Mouse (Mus musculus) neural tube, embryonic 11.5 days (tissue): ENCODE results near the gene Kcnd2. TPM values are rescaled to one million over a fixed set of nuclear protein-coding genes. Genes with fewer than 3 reads are reported as not detected.

Experiments used
- ATAC-seq: fragments of 200-750 bp; cut with Nextera tagmentation; 2 replicates; pipeline ENCODE4 v1.8.0; 2017; ENCODE audit warnings: moderate number of reproducible peaks, mild to moderate bottlenecking, moderate TSS enrichment, moderate library complexity; ENCODE audit not compliant: insufficient read depth, low FRiP score, low TSS enrichment
- DNase-seq: peaks from one replicate; pipeline ENCODE4 v3.0.0-alpha.2; 2015; ENCODE audit warnings: low spot score
- H3K27ac ChIP-seq: fragments of 300-500 bp; sonication (generic); 2 replicates; pipeline ENCODE4 v1.5.1; 2014; ENCODE audit warnings: low read depth, mild to moderate bottlenecking, low read length
- H3K27me3 ChIP-seq: fragments of 300-500 bp; sonication (generic); 2 replicates; pipeline ENCODE4 v1.6.1; 2014; ENCODE audit warnings: mild to moderate bottlenecking, low read length, mixed read lengths; ENCODE audit not compliant: control insufficient read depth, insufficient read depth
- H3K36me3 ChIP-seq: fragments of 300-500 bp; sonication (generic); 2 replicates; pipeline ENCODE4 v1.6.1; 2014; ENCODE audit warnings: mild to moderate bottlenecking, low read length, moderate library complexity, mixed read lengths; ENCODE audit not compliant: control insufficient read depth, insufficient read depth
- H3K4me1 ChIP-seq: fragments of 300-500 bp; sonication (generic); 2 replicates; pipeline ENCODE4 v1.6.1; 2014; ENCODE audit warnings: low read length, mixed read lengths; ENCODE audit not compliant: control insufficient read depth, insufficient read depth
- H3K4me2 ChIP-seq: fragments of 300-500 bp; sonication (generic); 2 replicates; pipeline ENCODE4 v1.6.1; 2014; ENCODE audit warnings: low read depth, mild to moderate bottlenecking, moderate library complexity
- H3K4me3 ChIP-seq: fragments of 300-500 bp; sonication (generic); 2 replicates; pipeline ENCODE4 v1.5.1; 2014; ENCODE audit warnings: low read depth, low read length
- H3K9ac ChIP-seq: fragments of 300-500 bp; sonication (generic); 2 replicates; pipeline ENCODE4 v1.6.1; 2014; ENCODE audit warnings: mild to moderate bottlenecking, low read length
- H3K9me3 ChIP-seq: fragments of 300-500 bp; sonication (generic); 2 replicates; pipeline ENCODE4 v1.6.1; 2016; ENCODE audit warnings: low read length; ENCODE audit not compliant: control insufficient read depth
- WGBS: fragments of 180-500 bp; shearing (Covaris S2); extraction: QIAGEN DNeasy Blood & Tissue Kit; methylation state at CpG from one replicate; pipeline ENCODE4 v1.1.7; 2014; 5-methylcytosine and 5-hydroxymethylcytosine counted together
- polyA plus RNA-seq: library from polyadenylated mRNA; unstranded; fragments of >200 nt; fragmentation: Nextera tagmentation; extraction: Ambion mirVana; gene quantifications from 2 replicates; pipeline ENCODE4 v1.2.1, GENCODE M21; 2014

Gene Kcnd2
- polyA plus RNA-seq, 1 experiment from 2014 or later = 2.2 TPM

DNA sequence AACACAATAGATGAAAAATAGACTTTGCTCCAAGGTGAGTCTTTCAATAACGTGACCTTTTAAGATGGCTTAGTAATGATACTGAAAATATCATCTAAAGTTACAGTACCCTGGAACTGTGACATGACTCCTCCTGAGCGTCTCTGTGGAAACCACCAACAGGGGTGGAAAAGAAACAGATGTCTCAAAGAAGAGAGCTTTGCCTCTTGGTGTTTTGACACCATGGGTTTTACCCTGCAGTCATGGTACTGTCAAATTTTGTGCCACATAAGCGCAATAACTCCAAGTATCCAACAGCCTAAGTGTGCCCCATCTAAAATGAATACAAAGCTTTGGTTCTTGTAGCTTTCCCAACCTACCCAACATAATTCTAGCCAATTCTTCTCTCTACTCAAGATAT, 374.9 kb downstream of the Kcnd2 start:
- H3K36me3 ChIP-seq = no peaks in the 10 kb centered on the region
- H3K27me3 ChIP-seq = no peaks in the 10 kb centered on the region
- H3K9me3 ChIP-seq = no peaks in the 10 kb centered on the region
- no peak overlapping the region for H3K27ac ChIP-seq
- H3K9ac ChIP-seq = no peak overlapping the region
- H3K4me1 ChIP-seq = no peaks in the 10 kb centered on the region
- WGBS = 82% methylated on average over 3 of the region's 3 CpGs
- DNase-seq (no peak), ATAC-seq (no peak)
- H3K4me3 ChIP-seq = no peak overlapping the region
- no peak overlapping the region for H3K4me2 ChIP-seq

DNA sequence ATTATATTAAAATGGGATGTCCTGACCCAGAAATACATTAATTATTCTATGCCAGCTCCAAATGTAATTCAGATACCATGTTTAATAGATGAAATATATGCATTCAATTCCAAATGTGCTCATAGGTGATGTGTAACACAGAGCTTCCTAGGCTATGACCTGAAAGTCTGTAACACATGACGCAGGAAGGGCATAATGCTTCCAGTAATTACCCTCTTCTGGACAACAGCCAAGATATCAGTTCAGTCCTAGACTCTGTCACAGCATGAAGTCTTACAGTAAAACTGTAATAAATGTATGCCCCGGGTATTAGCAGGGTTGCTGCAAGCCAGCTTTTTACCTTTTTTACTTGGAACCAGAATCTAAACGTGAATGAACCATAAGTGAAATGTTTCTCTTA, 382.1 kb downstream of the Kcnd2 start:
- H3K36me3 ChIP-seq = no peaks in the 10 kb centered on the region
- no peak overlapping the region for H3K9ac ChIP-seq
- H3K27ac ChIP-seq = no peak overlapping the region
- H3K4me1 ChIP-seq = no peaks in the 10 kb centered on the region
- no peak overlapping the region for H3K4me2 ChIP-seq
- ATAC-seq (no peak), DNase-seq (no peak)
- no peaks in the 10 kb centered on the region for H3K27me3 ChIP-seq
- no peak overlapping the region for H3K4me3 ChIP-seq
- WGBS = 76% methylated on average over 3 of the region's 3 CpGs
- H3K9me3 ChIP-seq = no peaks in the 10 kb centered on the region

DNA sequence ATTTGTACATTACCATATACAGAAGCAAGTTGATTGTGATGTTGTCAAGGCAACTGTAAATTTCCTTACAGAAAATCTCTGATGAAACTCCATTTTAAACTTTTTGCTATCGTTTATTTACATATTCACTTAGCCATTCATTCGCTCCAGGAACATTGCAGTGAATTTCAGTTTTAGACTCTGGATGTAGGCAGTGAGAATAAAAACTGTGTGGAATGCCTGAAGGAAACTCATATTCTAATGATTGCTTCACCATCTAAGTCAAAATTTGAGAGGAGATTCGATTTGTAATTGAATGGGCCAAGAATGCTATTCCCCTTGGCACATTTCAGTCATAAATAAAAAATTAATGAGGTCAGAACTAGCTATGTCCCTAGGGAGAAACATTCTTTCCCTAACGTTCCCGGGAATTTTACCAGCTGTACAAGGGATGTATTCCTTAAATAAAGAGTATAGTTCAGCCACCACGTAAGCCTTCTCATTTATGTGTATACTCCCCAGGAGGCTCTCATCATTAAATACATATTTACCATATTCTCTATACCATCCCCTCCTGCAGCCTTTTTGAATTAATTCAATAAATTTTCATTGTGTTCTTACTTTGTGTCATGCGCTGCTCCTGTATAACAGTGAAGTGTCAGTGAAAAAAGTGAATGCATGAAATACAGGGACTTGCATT, 394.2 kb downstream of the Kcnd2 start:
- no peak overlapping the region for H3K4me2 ChIP-seq
- H3K9me3 ChIP-seq = no peaks in the 10 kb centered on the region
- no peaks in the 10 kb centered on the region for H3K4me1 ChIP-seq
- no peak for DNase-seq
- no peak overlapping the region for H3K4me3 ChIP-seq
- 65% methylated on average over 7 of the region's 7 CpGs for WGBS
- no peaks in the 10 kb centered on the region for H3K27me3 ChIP-seq
- H3K9ac ChIP-seq = no peak overlapping the region
- H3K36me3 ChIP-seq = no peaks in the 10 kb centered on the region
- 0 out of 2 replicates have a peak, but pooled peaks have one; percentile 41 for ATAC-seq
- H3K27ac ChIP-seq = no peak overlapping the region

DNA sequence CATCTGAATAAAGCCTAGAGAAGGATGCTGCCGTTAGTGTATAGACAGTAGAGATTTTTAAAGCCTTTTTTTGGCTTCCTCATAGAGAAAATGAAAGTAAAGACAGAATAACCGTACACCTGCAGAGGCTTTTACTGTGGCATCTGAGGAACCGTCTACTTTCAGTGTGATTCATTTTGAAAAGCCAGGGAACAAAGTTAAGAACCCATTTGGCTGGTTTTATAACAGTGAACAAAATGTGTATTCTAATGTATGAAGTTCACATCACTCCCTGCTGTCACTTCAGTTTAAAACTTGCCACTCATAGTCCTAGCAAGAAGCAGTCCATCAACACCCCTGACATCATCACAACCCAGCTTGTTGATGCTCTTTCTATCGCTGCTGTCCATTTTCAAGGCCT, 414.7 kb downstream of the Kcnd2 start:
- ATAC-seq (no peak), DNase-seq (no peak)
- no peaks in the 10 kb centered on the region for H3K4me1 ChIP-seq
- no peaks in the 10 kb centered on the region for H3K36me3 ChIP-seq
- no peaks in the 10 kb centered on the region for H3K27me3 ChIP-seq
- 91% methylated on average over 4 of the region's 4 CpGs for WGBS
- no peak overlapping the region for H3K4me3 ChIP-seq
- no peak overlapping the region for H3K4me2 ChIP-seq
- no peak overlapping the region for H3K9ac ChIP-seq
- no peak overlapping the region for H3K27ac ChIP-seq
- no peaks in the 10 kb centered on the region for H3K9me3 ChIP-seq

DNA sequence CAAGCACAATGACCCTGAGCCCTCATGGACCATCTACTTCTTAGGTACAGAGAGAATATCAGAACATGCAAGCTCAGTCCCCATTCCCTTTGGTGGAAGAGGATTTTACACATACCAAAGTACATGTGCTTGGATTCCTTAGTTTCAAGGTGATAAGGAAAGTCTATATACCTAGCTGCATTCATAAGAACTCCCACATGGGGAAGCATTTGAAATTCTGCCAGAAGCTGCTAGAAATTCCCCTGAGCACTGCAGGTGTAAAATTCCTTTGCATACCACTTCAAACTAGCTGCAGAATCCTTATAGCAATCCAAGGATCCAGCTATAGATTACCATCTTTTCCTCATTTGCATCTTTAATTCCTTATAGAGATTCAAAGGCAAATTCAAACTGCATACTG, 440.4 kb downstream of the Kcnd2 start:
- Histone ChIP-seq H3K27me3 (no peaks in the 10 kb centered on the region), H3K4me3 (no peak overlapping the region), H3K4me2 (no peak overlapping the region), H3K9ac (no peak overlapping the region), H3K4me1 (no peaks in the 10 kb centered on the region), H3K27ac (no peak overlapping the region), H3K9me3 (no peaks in the 10 kb centered on the region), H3K36me3 (no peaks in the 10 kb centered on the region)
- ATAC-seq = no peak
- no peak for DNase-seq

DNA sequence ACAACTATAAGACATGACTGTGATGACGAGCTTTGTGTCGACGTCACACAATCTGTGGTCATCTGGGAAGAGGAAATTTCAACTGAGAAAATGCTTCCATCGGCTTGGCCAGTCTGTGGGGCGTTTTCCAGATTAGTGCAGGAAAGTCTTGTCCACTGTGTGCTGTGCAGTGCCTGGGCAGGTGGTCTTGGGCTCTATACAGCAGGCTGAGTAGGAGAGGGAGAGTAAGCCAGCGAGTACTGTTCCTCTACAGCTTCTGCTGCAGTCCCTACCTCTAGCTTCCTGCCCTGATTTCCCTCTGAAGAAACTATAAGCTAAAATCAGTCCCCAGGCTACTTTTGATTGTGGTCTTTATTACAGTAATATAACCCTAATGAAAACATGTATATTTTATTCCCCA, 448.8 kb downstream of the Kcnd2 start:
- no peaks in the 10 kb centered on the region for H3K9me3 ChIP-seq
- no peak overlapping the region for H3K4me3 ChIP-seq
- no peaks in the 10 kb centered on the region for H3K36me3 ChIP-seq
- H3K4me2 ChIP-seq = no peak overlapping the region
- no peak overlapping the region for H3K9ac ChIP-seq
- no peak overlapping the region for H3K27ac ChIP-seq
- DNase-seq = no peak
- WGBS = 85% methylated on average over 6 of the region's 6 CpGs
- H3K4me1 ChIP-seq = no peaks in the 10 kb centered on the region
- H3K27me3 ChIP-seq = no peaks in the 10 kb centered on the region
- no peak for ATAC-seq

DNA sequence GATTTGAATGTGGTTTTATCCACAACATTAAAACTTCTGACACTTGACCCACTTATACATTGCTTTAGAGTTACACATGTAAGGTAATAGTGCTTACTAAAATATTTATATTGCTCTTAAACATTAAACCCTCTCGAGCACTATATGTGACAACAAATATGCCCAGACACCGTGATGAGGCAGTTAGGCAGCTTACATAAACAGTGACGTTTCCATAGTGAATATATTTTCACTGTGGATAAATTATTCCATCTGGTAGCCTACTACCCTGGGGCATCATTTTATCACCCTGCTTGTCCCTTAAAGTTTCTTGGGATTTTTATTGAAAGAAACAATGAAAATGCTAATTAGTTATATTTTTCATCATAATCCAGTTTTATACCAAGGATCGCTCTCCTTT, 449.3 kb downstream of the Kcnd2 start:
- no peak for ATAC-seq
- no peaks in the 10 kb centered on the region for H3K27me3 ChIP-seq
- H3K4me1 ChIP-seq = no peaks in the 10 kb centered on the region
- no peak overlapping the region for H3K4me2 ChIP-seq
- H3K27ac ChIP-seq = no peak overlapping the region
- H3K4me3 ChIP-seq = no peak overlapping the region
- no peaks in the 10 kb centered on the region for H3K36me3 ChIP-seq
- 79% methylated on average over 4 of the region's 4 CpGs for WGBS
- no peak overlapping the region for H3K9ac ChIP-seq
- H3K9me3 ChIP-seq = no peaks in the 10 kb centered on the region
- DNase-seq = no peak

DNA sequence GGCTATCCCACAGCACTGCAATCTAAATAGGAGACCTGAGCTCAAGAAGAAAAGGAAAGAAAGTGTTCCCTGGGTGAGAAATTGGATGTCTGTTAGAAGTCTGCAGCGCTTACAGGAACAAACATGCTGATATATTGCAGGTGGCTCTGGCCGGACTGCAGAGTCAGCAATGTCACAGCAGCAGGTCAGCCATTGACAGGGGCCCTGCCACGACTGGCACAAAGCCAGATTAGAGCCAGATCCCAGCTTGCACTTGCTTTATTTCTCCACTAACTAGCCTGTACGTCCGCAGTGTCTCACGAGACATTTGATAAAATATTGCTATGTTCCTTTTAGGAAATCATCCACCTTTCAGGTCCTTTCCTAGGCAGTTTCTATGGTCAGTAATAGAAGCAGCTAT, 468.9 kb downstream of the Kcnd2 start:
- H3K4me2 ChIP-seq = no peak overlapping the region
- DNase-seq (no peak), ATAC-seq (no peak)
- no peaks in the 10 kb centered on the region for H3K9me3 ChIP-seq
- 62% methylated on average over 6 of the region's 6 CpGs for WGBS
- H3K27ac ChIP-seq = no peak overlapping the region
- H3K9ac ChIP-seq = no peak overlapping the region
- no peaks in the 10 kb centered on the region for H3K4me1 ChIP-seq
- H3K27me3 ChIP-seq = no peaks in the 10 kb centered on the region
- H3K36me3 ChIP-seq = no peaks in the 10 kb centered on the region
- no peak overlapping the region for H3K4me3 ChIP-seq

DNA sequence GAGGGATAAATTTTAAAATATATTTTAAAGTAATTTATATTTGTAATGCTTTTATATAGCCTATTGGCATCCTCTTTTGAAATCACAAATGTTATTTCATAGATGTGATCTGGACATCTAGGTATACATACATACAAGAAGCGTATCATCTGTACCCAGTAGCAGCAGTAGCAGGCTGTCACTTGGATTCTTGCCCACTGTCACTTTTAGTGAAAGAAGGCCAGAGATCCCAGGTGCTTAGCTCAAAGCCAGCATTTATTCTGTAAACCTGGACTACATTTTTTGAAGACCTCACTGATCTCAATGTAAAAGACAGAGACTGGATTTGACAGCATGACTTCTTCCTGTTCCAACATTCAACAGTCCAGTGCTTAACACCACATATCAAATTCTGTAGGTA, 471.1 kb downstream of the Kcnd2 start:
- H3K9ac ChIP-seq = no peak overlapping the region

More for the DNA sequence above, 471.1 kb downstream of the Kcnd2 start:
- no peak overlapping the region for H3K4me2 ChIP-seq
- no peak overlapping the region for H3K4me3 ChIP-seq
- DNase-seq (no peak), ATAC-seq (no peak)
- no peaks in the 10 kb centered on the region for H3K27me3 ChIP-seq
- H3K27ac ChIP-seq = no peak overlapping the region
- H3K9me3 ChIP-seq = no peaks in the 10 kb centered on the region
- no peaks in the 10 kb centered on the region for H3K4me1 ChIP-seq
- H3K36me3 ChIP-seq = no peaks in the 10 kb centered on the region
- WGBS = 93% methylated on average over 1 of the region's 1 CpGs
